In the genomic region with DNA sequence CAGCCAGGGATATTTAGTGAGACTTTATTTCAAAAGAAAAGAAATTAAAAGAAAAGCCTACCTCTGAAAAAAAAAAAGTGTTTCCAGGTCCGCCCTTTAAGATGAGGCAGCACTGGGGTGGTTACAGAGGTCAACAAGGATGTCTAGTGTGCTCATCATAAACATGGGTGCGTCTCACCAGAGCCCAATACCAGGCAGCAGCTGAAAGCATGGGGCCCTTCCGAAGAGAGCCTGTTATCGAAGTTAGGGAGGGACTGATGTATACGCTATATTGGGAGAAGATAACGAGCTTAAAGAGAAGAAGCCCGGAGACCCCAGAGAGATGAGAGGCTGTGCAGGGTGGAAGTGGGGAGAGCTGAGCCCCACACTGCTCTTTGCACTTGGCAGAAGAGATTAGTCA, we compare ENCODE assay signal across 10 mouse cellular contexts. TPM values are rescaled to one million over a fixed set of nuclear protein-coding genes. Genes with fewer than 3 reads are reported as not detected.
DNase-seq lines count a peak whose midpoint lies in the region; ATAC-seq and TF ChIP-seq lines count a peak whose summit lies in the region.
"Had no signal": no experiment of that assay in that cellular context is flagged by ENCODE, and none has a peak within 500 bp of the region (broad histone marks: within the 10 kb centered on the region; RNA-seq: fewer than 3 reads in every experiment).

No protein-coding gene starts in this region.

- peak overlapping the region; percentile 78 for H3K4me2 ChIP-seq in heart, embryonic 11.5 days
- H3K4me2 ChIP-seq in embryonic facial prominence, embryonic 13.5 days = peak overlapping the region; percentile 86
- H3K4me2 ChIP-seq in liver, embryonic 14.5 days (ENCODE audit: low read depth) = peak overlapping the region; percentile 99

- no peak for TF ChIP-seq CTCF in liver, embryonic 14.5 days (IDR thresholded peaks at IDR 0.05; ENCODE audit: low read depth)

- no peak for DNase-seq in heart, adult 8-10 months (ENCODE audit: low spot score)
- DNase-seq in A20 (ENCODE audit: low read depth, low spot score) = peak; percentile 53
- peak in 2 of 3 experiments; percentile 48 to 50 for DNase-seq in liver, embryonic 14.5 days (ENCODE audit: low read depth in 3 of 3, low spot score in 3 of 3)
- DNase-seq in adrenal gland, adult 2 months = no peak
- no peak for DNase-seq in cerebellum, adult 8-10 months
- DNase-seq in left cerebral cortex, adult 11 months (ENCODE audit: low spot score) = no peak
- DNase-seq: retina, postnatal 1 day had no signal

- H3K4me3 ChIP-seq in heart, embryonic 11.5 days (ENCODE audit: low read depth, low read length) = peak overlapping the region; percentile 76
- no peak overlapping the region for H3K4me3 ChIP-seq in embryonic facial prominence, embryonic 13.5 days
- peak overlapping the region; percentile 21 to 96; a peak in 3 of 4 replicates for H3K4me3 ChIP-seq in liver, embryonic 14.5 days (ENCODE audit: insufficient read depth in 1 of 2, low read depth in 2 of 2, low read length in 2 of 2)

- H3K27me3 ChIP-seq in heart, embryonic 11.5 days (ENCODE audit: control insufficient read depth, insufficient read depth, low read length) = no peaks in the 10 kb centered on the region
- H3K27me3 ChIP-seq in embryonic facial prominence, embryonic 13.5 days = no peaks in the 10 kb centered on the region
- no peaks in the 10 kb centered on the region for H3K27me3 ChIP-seq in liver, embryonic 14.5 days (ENCODE audit: control insufficient read depth, insufficient read depth, low read length)

- ATAC-seq in heart, embryonic 11.5 days (replicated peaks; ENCODE audit: insufficient number of reproducible peaks, low FRiP score, low TSS enrichment) = no peak
- ATAC-seq in embryonic facial prominence, embryonic 13.5 days (ENCODE audit: insufficient number of reproducible peaks, insufficient read depth, low FRiP score, low TSS enrichment, low read depth) = no peak
- ATAC-seq in liver, embryonic 14.5 days (ENCODE audit: insufficient read depth) = peak; percentile 47

- peaks cover 42% of the 10 kb centered on the region for H3K4me1 ChIP-seq in heart, embryonic 11.5 days (ENCODE audit: control insufficient read depth, insufficient read depth, low read length)
- peaks cover 35% of the 10 kb centered on the region for H3K4me1 ChIP-seq in embryonic facial prominence, embryonic 13.5 days
- H3K4me1 ChIP-seq in liver, embryonic 14.5 days (replicated peaks; ENCODE audit: control insufficient read depth in 2 of 2, insufficient read depth in 2 of 2, low read length in 1 of 2) = peaks cover 28 to 31% of the 10 kb centered on the region in 2 experiments

- H3K9ac ChIP-seq in heart, embryonic 11.5 days (ENCODE audit: low read depth, low read length) = peak overlapping the region; percentile 47
- peak overlapping the region; percentile 47 for H3K9ac ChIP-seq in embryonic facial prominence, embryonic 13.5 days
- peak overlapping the region; percentile 95 for H3K9ac ChIP-seq in liver, embryonic 14.5 days (replicated peaks)

- H3K36me3 ChIP-seq in heart, embryonic 11.5 days (ENCODE audit: control insufficient read depth, insufficient read depth, low read length) = no peaks in the 10 kb centered on the region
- no peaks in the 10 kb centered on the region for H3K36me3 ChIP-seq in embryonic facial prominence, embryonic 13.5 days
- H3K36me3 ChIP-seq in liver, embryonic 14.5 days (replicated peaks; ENCODE audit: control insufficient read depth, insufficient read depth, low read depth) = no peaks in the 10 kb centered on the region; the same call in 1 of the 2 replicates

- TF ChIP-seq EP300 in liver, embryonic 14.5 days (IDR thresholded peaks at IDR 0.05; ENCODE audit: low read depth) = no peak

- H3K9me3 ChIP-seq in heart, embryonic 11.5 days (replicated peaks; ENCODE audit: control insufficient read depth, low read length) = no peaks in the 10 kb centered on the region
- H3K9me3 ChIP-seq in embryonic facial prominence, embryonic 13.5 days = no peaks in the 10 kb centered on the region
- H3K9me3 ChIP-seq in liver, embryonic 14.5 days (ENCODE audit: control insufficient read depth, low read length) = no peaks in the 10 kb centered on the region

- WGBS in heart, embryonic 11.5 days (ENCODE audit: insufficient replicate concordance) = 15% methylated on average over 7 of the region's 7 CpGs
- WGBS in embryonic facial prominence, embryonic 13.5 days = 64% methylated on average over 7 of the region's 7 CpGs
- 10% methylated on average over 7 of the region's 7 CpGs for WGBS in liver, embryonic 14.5 days (ENCODE audit: insufficient replicate concordance)

- H3K27ac ChIP-seq in heart, embryonic 11.5 days (ENCODE audit: low read depth, low read length) = peak overlapping the region; percentile 57
- peak overlapping the region; percentile 68; the same call in 1 of the 2 replicates for H3K27ac ChIP-seq in embryonic facial prominence, embryonic 13.5 days
- H3K27ac ChIP-seq in liver, embryonic 14.5 days = peak overlapping the region; percentile 82

RNA-seq across cellular contexts. Expression of a gene that starts 3.3 kb away (rescaled TPM):
- polyA plus RNA-seq in heart, embryonic 11.5 days (2014; fragmentation: Nextera tagmentation; extraction: Ambion mirVana) = 387 and 411 TPM in 2 replicates
- total RNA-seq in heart, adult 8-10 months (2022) = 100 to 1,000 TPM; 111 to 149 (median 137) TPM
- polyA plus RNA-seq in embryonic facial prominence, embryonic 13.5 days (2015; fragmentation: Nextera tagmentation; extraction: Ambion mirVana) = 400 and 419 TPM in 2 replicates
- 58.8 and 95.3 TPM in 2 replicates for polyA plus RNA-seq in liver, embryonic 14.5 days (2012; rRNA removed)
- polyA plus RNA-seq in liver, embryonic 14.5 days (2014; fragmentation: Nextera tagmentation; extraction: Ambion mirVana) = 157 and 160 TPM in 2 replicates
- 100 to 1,000 TPM; 180 to 191 TPM for total RNA-seq in adrenal gland, adult 2 months (2021)
- 108 and 124 TPM in 2 replicates for polyA plus RNA-seq in adrenal gland, adult 2 months (2012; rRNA removed)

RNA-seq across cellular contexts. Expression of a gene that starts 39.2 kb away (rescaled TPM):
- 0.83 and 1.0 TPM in 2 replicates for polyA plus RNA-seq in heart, embryonic 11.5 days (2014; fragmentation: Nextera tagmentation; extraction: Ambion mirVana)
- total RNA-seq in heart, adult 8-10 months (2022) = not detected
- 0.20 and 0.33 TPM in 2 replicates for polyA plus RNA-seq in embryonic facial prominence, embryonic 13.5 days (2015; fragmentation: Nextera tagmentation; extraction: Ambion mirVana)
- polyA plus RNA-seq in liver, embryonic 14.5 days (2012; rRNA removed) = 0.57 and 1.0 TPM in 2 replicates
- 0.56 and 1.1 TPM in 2 replicates for polyA plus RNA-seq in liver, embryonic 14.5 days (2014; fragmentation: Nextera tagmentation; extraction: Ambion mirVana)
- not detected for total RNA-seq in adrenal gland, adult 2 months (2021)
- 0.43 TPM in 1 of 2 replicates, not detected in the other for polyA plus RNA-seq in adrenal gland, adult 2 months (2012; rRNA removed)

RNA-seq across cellular contexts. Expression of a gene that starts 44.7 kb away (rescaled TPM):
- polyA plus RNA-seq in heart, embryonic 11.5 days (2014; fragmentation: Nextera tagmentation; extraction: Ambion mirVana) = not detected in 2 replicates
- total RNA-seq in heart, adult 8-10 months (2022) = not detected
- not detected in 2 replicates for polyA plus RNA-seq in embryonic facial prominence, embryonic 13.5 days (2015; fragmentation: Nextera tagmentation; extraction: Ambion mirVana)
- not detected in 2 replicates for polyA plus RNA-seq in liver, embryonic 14.5 days (2012; rRNA removed)
- not detected in 2 replicates for polyA plus RNA-seq in liver, embryonic 14.5 days (2014; fragmentation: Nextera tagmentation; extraction: Ambion mirVana)
- total RNA-seq in adrenal gland, adult 2 months (2021) = not detected
- not detected in 2 replicates for polyA plus RNA-seq in adrenal gland, adult 2 months (2012; rRNA removed)
- polyA plus RNA-seq: frontal cortex, adult 2 months had no signal

RNA-seq across cellular contexts. Expression of a gene that starts 45.4 kb away (rescaled TPM):
- 173 and 193 TPM in 2 replicates for polyA plus RNA-seq in heart, embryonic 11.5 days (2014; fragmentation: Nextera tagmentation; extraction: Ambion mirVana)
- 100 to 1,000 TPM in 2 of 4 experiments, 10 to 100 TPM in 2; 95.4 to 107 (median 99.6) TPM for total RNA-seq in heart, adult 8-10 months (2022)
- polyA plus RNA-seq in embryonic facial prominence, embryonic 13.5 days (2015; fragmentation: Nextera tagmentation; extraction: Ambion mirVana) = 224 and 225 TPM in 2 replicates
- 47.3 and 55.8 TPM in 2 replicates for polyA plus RNA-seq in liver, embryonic 14.5 days (2012; rRNA removed)
- 84.4 and 89.0 TPM in 2 replicates for polyA plus RNA-seq in liver, embryonic 14.5 days (2014; fragmentation: Nextera tagmentation; extraction: Ambion mirVana)
- total RNA-seq in adrenal gland, adult 2 months (2021) = 100 to 1,000 TPM; 144 to 177 TPM
- polyA plus RNA-seq in adrenal gland, adult 2 months (2012; rRNA removed) = 180 and 188 TPM in 2 replicates

RNA-seq across cellular contexts. Expression of a gene that starts 45.6 kb away (rescaled TPM):
- polyA plus RNA-seq in heart, embryonic 11.5 days (2014; fragmentation: Nextera tagmentation; extraction: Ambion mirVana) = 225 and 231 TPM in 2 replicates
- 100 to 1,000 TPM; 125 to 142 (median 135) TPM for total RNA-seq in heart, adult 8-10 months (2022)
- 95.1 and 112 TPM in 2 replicates for polyA plus RNA-seq in embryonic facial prominence, embryonic 13.5 days (2015; fragmentation: Nextera tagmentation; extraction: Ambion mirVana)
- 16.8 and 17.8 TPM in 2 replicates for polyA plus RNA-seq in liver, embryonic 14.5 days (2012; rRNA removed)
- 42.1 and 42.6 TPM in 2 replicates for polyA plus RNA-seq in liver, embryonic 14.5 days (2014; fragmentation: Nextera tagmentation; extraction: Ambion mirVana)
- 10 to 100 TPM; 61.1 to 85.1 TPM for total RNA-seq in adrenal gland, adult 2 months (2021)
- 92.9 and 106 TPM in 2 replicates for polyA plus RNA-seq in adrenal gland, adult 2 months (2012; rRNA removed)

Comparison
In these comparisons a context has a peak if more than half of its experiments do, and no peak if none do; other contexts are left out.
1. DNase-seq: peak in A20 (single experiment) and liver, embryonic 14.5 days (2 of 3); none in heart, adult 8-10 months (single experiment), adrenal gland, adult 2 months (single experiment), cerebellum, adult 8-10 months (single experiment) and left cerebral cortex, adult 11 months (single experiment).
2. Peak in every context shown above with its lines, with median percentiles within 50 percentile points of each other: H3K27ac ChIP-seq, H3K4me2 ChIP-seq and H3K9ac ChIP-seq.